Mouse (Mus musculus): ENCODE results near the gene Tulp2. TPM values are rescaled to one million over a fixed set of nuclear protein-coding genes. Genes with fewer than 3 reads are reported as not detected.
A peak's percentile ranks its signal among the peaks of the same experiment; 100 is the strongest.
"Not testable (repeated sequence)": the region's sequence is repeated elsewhere in the genome, so short reads cannot be mapped to it uniquely, and the experiment has no call there.

Tulp2 gene
- total RNA-seq, 2 experiments from 2014 or later: not detected

GRCm38 (mm10) chr7:45480310-45480709 is 1.4 kb upstream of the Tulp2 start:
- DNase-seq; intact Hi-C loops (cut with DNase I; ENCODE audit: low total_unique reads): not testable (repeated sequence)

- intact Hi-C loops (cut with DNase I; ENCODE audit: low total_unique reads): no loop called here
Observed at GRCm38 (mm10) chr7:45482166-45482565, 489 bp downstream of the Tulp2 start.

GRCm38 (mm10) chr7:45484985-45485384 is 3.3 kb downstream of the Tulp2 start:
- DNase-seq; intact Hi-C loops (cut with DNase I; ENCODE audit: low total_unique reads): not testable (repeated sequence)

More at GRCm38 (mm10) chr7:45482166-45482565, 489 bp downstream of the Tulp2 start:
- DNase-seq: no peak

GRCm38 (mm10) chr7:45486158-45486557 is 4.5 kb downstream of the Tulp2 start:
- DNase-seq: no peak
- intact Hi-C loops (cut with DNase I; ENCODE audit: low total_unique reads): no loop called here

- DNase-seq: no peak
- intact Hi-C loops (cut with DNase I; ENCODE audit: low total_unique reads): no loop called here
Observed at GRCm38 (mm10) chr7:45486761-45487415, 5.2 kb downstream of the Tulp2 start, which contains the start of gene Gm45808. Gm45808 (minus strand) TSS chr7:45486811.

GRCm38 (mm10) chr7:45487861-45488292 is 6.2 kb downstream of the Tulp2 start:
- intact Hi-C loops (cut with DNase I; ENCODE audit: low total_unique reads): no loop called here
- DNase-seq: no peak

- peak; percentile 81 for DNase-seq
- intact Hi-C loops (cut with DNase I; ENCODE audit: low total_unique reads): no loop called here
Observed at GRCm38 (mm10) chr7:45488293-45489204, 6.9 kb downstream of the Tulp2 start, which contains the start of gene Dhdh. Dhdh (minus strand) TSS chr7:45488805.

GRCm38 (mm10) chr7:45489578-45489977 is 7.9 kb downstream of the Tulp2 start:
- intact Hi-C loops (cut with DNase I; ENCODE audit: low total_unique reads): no loop called here
- DNase-seq: no peak

GRCm38 (mm10) chr7:45490822-45491221 is 9.1 kb downstream of the Tulp2 start:
- intact Hi-C loops (cut with DNase I; ENCODE audit: low total_unique reads): no loop called here
- no peak for DNase-seq

- intact Hi-C loops (cut with DNase I; ENCODE audit: low total_unique reads): no loop called here
- DNase-seq: no peak
Observed at GRCm38 (mm10) chr7:45491264-45491663, 9.6 kb downstream of the Tulp2 start.

- intact Hi-C loops (cut with DNase I; ENCODE audit: low total_unique reads): no loop called here
Observed at GRCm38 (mm10) chr7:45492225-45492844, 10.7 kb downstream of the Tulp2 start.

GRCm38 (mm10) chr7:45492951-45493350 is 11.3 kb downstream of the Tulp2 start:
- intact Hi-C loops (cut with DNase I; ENCODE audit: low total_unique reads): no loop called here
- peak; percentile 47 for DNase-seq

More at GRCm38 (mm10) chr7:45492225-45492844, 10.7 kb downstream of the Tulp2 start:
- no peak for DNase-seq

GRCm38 (mm10) chr7:45494548-45494947 is 12.9 kb downstream of the Tulp2 start:
- intact Hi-C loops (cut with DNase I; ENCODE audit: low total_unique reads): no loop called here
- no peak for DNase-seq

- intact Hi-C loops (cut with DNase I; ENCODE audit: low total_unique reads): no loop called here
- no peak for DNase-seq
Observed at GRCm38 (mm10) chr7:45498427-45498826, 16.8 kb downstream of the Tulp2 start.

- DNase-seq: no peak
- intact Hi-C loops (cut with DNase I; ENCODE audit: low total_unique reads): no loop called here
Observed at GRCm38 (mm10) chr7:45507583-45507982, 25.9 kb downstream of the Tulp2 start.

GRCm38 (mm10) chr7:45508561-45508960 is 26.9 kb downstream of the Tulp2 start:
- intact Hi-C loops (cut with DNase I; ENCODE audit: low total_unique reads): no loop called here
- DNase-seq: no peak

GRCm38 (mm10) chr7:45509181-45509882 is 27.7 kb downstream of the Tulp2 start:
- intact Hi-C loops (cut with DNase I; ENCODE audit: low total_unique reads): no loop called here
- no peak for DNase-seq

GRCm38 (mm10) chr7:45509912-45510787 is 28.5 kb downstream of the Tulp2 start, which contains the start of gene Nucb1:
Nucb1 (minus strand) TSS chr7:45510406.
- intact Hi-C loops (cut with DNase I; ENCODE audit: low total_unique reads): no loop called here
- DNase-seq: peak; percentile 91

All from gastrocnemius, postnatal 14 days (tissue).